Mouse (Mus musculus) embryonic stem cell, embryonic (primary cell): ENCODE measurements around the gene Nsmce3.

Experiments
- CTCF ChIA-PET, 4 experiments: fragments of 300-600 bp in 2 of 4; fragments of 350-600 bp in 2 of 4; sonication (Branson Sonifier 250); formaldehyde crosslinking; loops; one replicate each; lab custom pipeline; 2022; ENCODE audit warnings: inconsistent platforms in 2 of 4; lab: Charles Lee
- POLR2A ChIA-PET, 4 experiments: fragments of 300-600 bp in 2 of 4; fragments of 350-600 bp in 2 of 4; sonication (Branson Sonifier 250); formaldehyde crosslinking; loops; one replicate each; lab custom pipeline; 2022; ENCODE audit warnings: antibody characterized with exemption in 4 of 4, inconsistent platforms in 1 of 4; lab: Charles Lee

Gene Nsmce3

DNA sequence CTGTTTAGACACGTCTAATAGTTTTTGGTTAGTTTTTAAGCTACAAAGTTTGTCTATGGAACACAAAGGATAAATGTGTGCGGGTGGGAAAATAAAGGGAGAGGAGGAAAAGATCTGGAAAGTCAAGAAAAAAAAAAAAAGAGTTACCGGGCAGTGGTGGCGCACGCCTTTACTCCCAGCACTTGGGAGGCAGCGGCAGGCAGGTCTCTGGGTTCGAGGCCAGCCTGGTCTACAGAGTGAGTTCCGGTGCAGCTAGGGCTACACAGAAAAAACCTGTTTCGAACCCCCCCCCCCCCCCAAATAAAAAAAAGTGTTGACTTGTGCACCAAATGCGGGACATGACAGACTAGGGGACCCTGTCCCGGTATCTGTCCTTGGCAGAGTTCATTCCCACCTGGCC is 469 bp upstream of the Nsmce3 start:
- CTCF ChIA-PET = interaction anchor here in 3 of 4 experiments (0.7 to 1.5 kb wide), 8 partner anchors 33 to 832 kb away, joined by 3 to 7 read pairs (median 5); no protein-coding TSS in a partner anchor
- POLR2A ChIA-PET = interaction anchor here (0.7 to 3.4 kb wide), 74 partner anchors 8 to 934 kb away, joined by 3 to 47 read pairs (median 4); partner anchors contain the start of genes Fan1 (in 1 of the 4), Mcee (in 1 of the 4), Mphosph10 (in 1 of the 4) and Tarsl2 (in 1 of the 4)

DNA sequence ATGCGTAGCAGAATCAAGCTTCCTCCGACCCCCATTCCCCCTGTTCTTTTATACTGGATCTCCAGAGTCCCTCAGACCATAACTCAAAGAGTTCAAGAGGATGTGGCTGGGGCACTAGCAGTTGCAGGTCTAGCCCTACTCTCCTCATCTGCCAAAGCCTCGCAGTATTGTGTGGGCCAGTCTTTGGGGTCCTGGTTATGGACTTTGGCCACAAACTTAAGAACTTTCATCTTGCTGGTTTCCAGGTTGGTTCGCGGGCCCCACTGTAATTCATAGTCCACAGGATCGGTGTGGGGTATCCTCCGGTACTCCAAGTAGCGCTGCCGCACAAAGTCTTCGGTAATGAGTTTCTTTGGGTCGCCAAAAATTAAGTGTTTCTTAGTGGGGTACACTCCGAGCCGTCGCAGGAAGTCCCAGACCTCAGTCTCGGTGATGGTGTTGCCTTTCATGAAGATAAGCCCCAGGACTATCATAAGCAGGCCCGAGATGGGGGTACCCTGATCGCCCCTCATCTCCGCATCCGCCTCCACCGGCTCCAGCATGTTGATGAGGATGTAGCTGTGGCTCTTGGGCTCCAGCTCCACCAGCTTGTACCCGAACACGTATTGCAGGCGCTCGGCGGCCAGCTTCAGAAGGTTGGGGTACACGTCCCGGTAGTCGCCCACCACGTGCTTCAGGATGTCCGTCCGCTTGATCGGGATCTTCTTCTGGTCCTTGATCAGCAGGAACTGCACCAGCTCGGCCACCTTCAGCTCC is 632 bp downstream of the Nsmce3 start:
- ChIA-PET POLR2A (interaction anchor here (0.5 to 3.4 kb wide), 73 partner anchors 8 to 985 kb away, joined by 3 to 47 read pairs (median 4); partner anchors contain the start of genes Fan1 (in 1 of the 4), Mcee (in 1 of the 4), Mphosph10 (in 1 of the 4) and Tarsl2 (in 1 of the 4)), CTCF (interaction anchor here (0.6 to 1.5 kb wide), 8 partner anchors 31 to 833 kb away, joined by 3 to 11 read pairs (median 4); no protein-coding TSS in a partner anchor)

DNA sequence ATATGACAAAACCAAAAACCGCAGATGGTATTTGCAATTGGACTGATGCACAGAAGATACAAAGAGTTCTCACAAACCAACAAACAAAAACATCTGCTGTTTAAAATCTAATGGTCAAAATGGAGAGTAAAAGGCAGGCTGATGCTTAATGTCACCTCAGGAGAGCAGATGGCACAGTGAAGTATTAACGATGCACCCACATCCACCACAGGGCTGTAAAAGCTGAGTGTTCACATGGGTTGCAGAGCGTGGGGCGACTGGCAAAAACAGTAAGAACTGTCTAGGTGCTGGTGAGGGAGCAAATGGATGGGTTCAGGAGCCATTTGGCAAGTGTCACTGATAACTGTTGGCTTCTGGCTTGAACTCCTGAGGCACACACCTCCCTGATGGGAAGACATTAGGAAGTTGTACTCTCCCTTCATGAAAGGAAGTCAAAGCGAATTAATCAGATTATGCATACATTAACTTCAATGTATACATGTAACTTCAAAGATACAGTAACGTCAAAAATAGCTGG is 3.2 kb downstream of the Nsmce3 start:
- POLR2A ChIA-PET = interaction anchor here in 1 of 4 experiments (1.0 kb wide), 1 partner anchor 11 kb away, joined by 4 read pairs; no protein-coding TSS in a partner anchor
- CTCF ChIA-PET = no interaction called here

DNA sequence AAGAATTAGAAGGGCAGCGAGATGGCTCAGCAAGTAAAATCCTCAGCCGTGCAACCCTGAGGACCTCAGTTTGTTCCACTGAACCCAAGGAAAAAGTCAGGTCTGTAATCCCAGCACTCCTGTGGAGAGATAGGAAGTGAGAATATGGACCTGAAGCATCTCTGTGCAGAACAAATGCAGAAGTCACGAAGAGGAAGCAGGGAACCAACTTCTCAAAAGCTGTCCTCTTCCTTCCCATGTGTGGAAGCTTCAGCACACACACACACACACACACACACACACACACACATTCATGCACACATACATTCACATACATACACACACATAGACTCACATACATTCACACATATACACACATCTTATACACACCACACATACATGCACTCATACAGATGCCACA is 9.3 kb downstream of the Nsmce3 start:
- ChIA-PET POLR2A (interaction anchor here in 3 of 4 experiments (0.9 to 2.6 kb wide), 3 partner anchors 9 kb away, joined by 4 to 11 read pairs (median 5); partner anchors contain the start of gene Nsmce3 (in 2 of the 3)), CTCF (interaction anchor here in 1 of 4 experiments (0.6 kb wide), 1 partner anchor 54 kb away, joined by 3 read pairs; no protein-coding TSS in a partner anchor)

DNA sequence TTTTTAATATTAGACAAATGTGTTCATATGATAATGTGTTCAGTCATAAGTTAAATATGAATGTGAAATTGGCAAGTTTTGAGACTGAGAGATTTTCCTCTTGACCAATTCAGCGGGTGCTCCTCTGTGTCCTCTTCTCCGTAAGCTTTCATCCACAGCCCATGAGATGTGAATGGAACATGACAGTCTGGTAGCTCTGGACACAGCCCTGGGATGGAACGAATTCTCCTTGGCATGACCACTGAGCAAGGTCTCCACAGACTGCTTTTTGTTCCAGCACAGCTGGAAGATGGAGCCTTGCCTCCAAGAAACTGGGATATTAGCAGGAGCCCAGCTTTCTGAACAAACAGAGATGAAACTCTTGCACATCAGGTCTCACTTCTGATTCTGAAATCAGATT is 9.8 kb downstream of the Nsmce3 start:
- ChIA-PET POLR2A (interaction anchor here in 3 of 4 experiments (0.6 to 2.6 kb wide), 4 partner anchors 9 to 10 kb away, joined by 3 to 11 read pairs (median 6); partner anchors contain the start of gene Nsmce3 (in 2 of the 3)), CTCF (no interaction called here)

DNA sequence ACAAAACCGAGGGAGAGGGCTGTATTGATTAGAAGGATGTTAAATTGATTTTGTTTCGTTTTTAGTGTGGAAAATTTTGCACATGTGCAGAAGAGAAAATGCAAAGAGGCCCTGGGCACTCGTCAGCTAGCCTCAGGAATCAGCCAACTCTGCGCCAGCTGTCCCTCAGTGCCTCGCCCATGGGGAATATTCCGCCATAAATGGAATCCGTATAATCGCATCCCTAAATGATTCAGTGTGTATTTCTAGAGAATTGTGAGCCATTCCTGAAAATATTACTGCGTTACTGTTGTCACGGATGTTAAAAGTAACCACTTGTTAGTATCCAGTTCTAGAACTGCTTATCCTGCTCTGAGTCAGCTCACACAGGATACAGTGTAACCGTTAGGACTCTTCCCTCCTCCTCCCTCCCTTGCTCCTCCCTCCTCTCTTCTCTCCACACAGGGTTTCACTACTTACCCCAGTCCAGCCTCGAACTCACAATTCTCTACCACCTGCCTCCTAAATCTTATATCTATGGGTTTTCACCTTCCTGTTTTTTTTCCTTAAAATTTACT is 16.2 kb downstream of the Nsmce3 start:
- ChIA-PET POLR2A (interaction anchor here in 2 of 4 experiments (1.2 to 1.3 kb wide), 2 partner anchors 16 kb away, joined by 3 to 4 read pairs; partner anchors contain the start of gene Nsmce3 (in 2 of the 2)), CTCF (no interaction called here)

DNA sequence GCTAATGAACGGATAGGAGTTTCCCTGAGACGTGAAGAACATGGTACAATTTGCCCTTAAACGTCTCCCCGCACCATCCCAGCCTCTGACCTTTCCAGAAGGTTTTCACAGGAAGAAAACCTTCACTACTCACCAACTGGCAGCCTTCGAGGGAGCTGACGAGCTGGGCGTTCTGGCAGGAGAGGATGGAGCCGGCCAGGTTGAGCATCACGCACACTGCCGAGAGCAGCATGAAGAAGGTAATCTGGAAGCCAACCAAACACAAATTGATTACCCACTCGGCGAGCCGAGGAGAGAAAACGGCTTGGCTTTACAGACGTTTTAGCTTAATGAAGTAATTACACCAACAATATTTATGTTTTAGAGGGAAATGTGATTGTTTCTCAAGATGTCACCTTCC is 16.8 kb downstream of the Nsmce3 start:
- ChIA-PET POLR2A (interaction anchor here in 1 of 4 experiments (1.2 kb wide), 1 partner anchor 17 kb away, joined by 4 read pairs; the partner anchor contains the start of gene Nsmce3), CTCF (interaction anchor here in 1 of 4 experiments (0.6 kb wide), 1 partner anchor 16 kb away, joined by 3 read pairs; no protein-coding TSS in a partner anchor)

DNA sequence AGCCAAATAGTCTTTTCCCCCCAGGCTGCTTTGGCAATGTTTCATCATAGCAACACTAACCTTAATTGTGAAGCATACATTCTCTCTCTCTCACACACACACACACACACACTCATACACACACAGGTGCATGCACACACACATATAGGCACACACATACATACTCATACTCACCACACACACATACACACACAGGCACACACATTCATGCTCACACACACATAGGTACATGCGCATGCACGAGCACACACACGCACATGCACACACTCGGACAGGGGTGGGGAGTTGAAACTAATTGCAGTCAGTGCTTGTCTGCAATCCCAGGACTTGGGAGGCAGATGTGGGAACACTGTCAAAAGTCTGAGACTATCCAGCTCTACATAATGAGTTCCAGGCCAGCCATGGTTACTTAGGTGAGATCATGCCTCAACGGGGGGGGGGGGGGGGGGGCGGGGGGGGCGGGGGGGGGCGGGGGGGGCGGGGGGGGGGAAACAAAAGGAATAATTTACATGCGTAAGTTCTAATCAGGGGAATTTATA is 17.3 kb downstream of the Nsmce3 start:
- POLR2A ChIA-PET = interaction anchor here in 2 of 4 experiments (0.9 to 1.2 kb wide), 2 partner anchors 17 to 18 kb away, joined by 3 to 4 read pairs; partner anchors contain the start of gene Nsmce3 (in 2 of the 2)
- CTCF ChIA-PET = interaction anchor here in 2 of 4 experiments (0.6 kb wide), 2 partner anchors 10 to 16 kb away, joined by 3 read pairs; no protein-coding TSS in a partner anchor

DNA sequence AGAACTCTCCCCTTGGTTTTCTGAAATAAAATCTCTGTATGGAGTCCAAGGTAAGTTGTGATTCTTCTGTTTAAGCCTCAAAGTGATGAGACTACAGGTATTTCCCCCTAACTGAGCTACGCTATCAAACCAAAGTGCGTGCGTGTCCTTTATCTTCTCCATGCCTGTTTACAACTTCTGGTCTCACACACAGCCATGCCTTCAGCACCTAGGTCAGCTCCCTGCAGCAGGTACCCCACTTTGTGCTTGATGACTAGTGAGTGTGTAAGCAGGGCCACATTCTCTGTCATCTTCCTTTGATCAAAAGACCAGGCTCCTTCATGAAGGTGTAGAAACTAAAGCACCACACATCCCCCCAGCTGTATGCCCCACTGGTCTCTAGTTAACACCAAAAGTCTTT is 22.0 kb downstream of the Nsmce3 start:
- CTCF ChIA-PET = interaction anchor here in 3 of 4 experiments (0.6 to 1.3 kb wide), 4 partner anchors 11 to 467 kb away, joined by 3 to 5 read pairs (median 4); no protein-coding TSS in a partner anchor
- POLR2A ChIA-PET = interaction anchor here in 3 of 4 experiments (0.5 to 1.9 kb wide), 6 partner anchors 10 to 353 kb away, joined by 3 to 7 read pairs (median 4); partner anchors contain the start of gene Nsmce3 (in 2 of the 3)

DNA sequence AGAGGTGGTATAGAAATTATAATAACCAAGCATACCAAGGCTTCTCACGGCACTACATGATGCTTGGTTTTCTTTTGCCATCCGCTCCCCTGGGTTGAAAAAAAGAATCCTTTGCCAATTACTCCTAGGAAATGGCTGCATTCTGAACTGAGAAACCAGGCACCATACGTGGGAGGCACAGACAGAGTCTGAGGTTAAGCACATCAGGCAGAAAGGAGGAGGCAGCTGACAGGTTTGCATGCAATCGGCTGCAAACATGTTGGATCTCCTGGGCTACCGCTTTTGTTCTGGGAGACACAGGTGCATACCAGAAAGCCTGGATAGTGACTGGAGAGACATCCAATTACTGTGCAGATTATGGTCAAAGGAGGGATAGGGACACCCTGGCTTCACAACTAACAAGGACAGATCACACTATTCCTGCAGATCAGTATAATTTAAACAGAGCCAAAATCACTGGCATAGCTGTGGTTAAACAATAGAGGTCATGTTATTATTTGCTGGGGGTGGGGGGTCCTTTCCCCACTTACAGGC is 25.4 kb downstream of the Nsmce3 start:
- ChIA-PET CTCF (no interaction called here), POLR2A (no interaction called here)

DNA sequence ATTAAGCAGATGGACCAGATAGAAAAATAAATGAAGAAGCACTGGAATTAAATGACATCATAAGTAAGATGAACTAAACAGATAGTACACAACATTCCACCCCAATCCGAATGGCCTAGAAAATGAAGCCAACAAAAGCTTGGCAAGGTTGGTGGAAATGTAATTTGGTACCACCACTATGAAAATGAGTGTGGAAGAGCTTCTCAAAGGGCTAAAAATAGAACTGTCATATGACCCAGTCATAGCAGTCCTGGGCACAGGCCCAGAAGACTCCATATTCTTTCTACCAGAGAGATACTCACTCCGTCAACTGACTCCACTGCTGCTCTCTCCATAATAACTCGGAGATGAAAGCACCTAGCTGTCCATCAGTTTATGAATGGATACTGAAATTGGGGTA is 26.7 kb downstream of the Nsmce3 start:
- POLR2A ChIA-PET = interaction anchor here in 2 of 4 experiments (0.8 to 1.2 kb wide), 3 partner anchors 26 to 27 kb away, joined by 3 read pairs; partner anchors contain the start of gene Nsmce3 (in 2 of the 2)
- CTCF ChIA-PET = interaction anchor here in 1 of 4 experiments (0.5 kb wide), 1 partner anchor 504 kb away, joined by 3 read pairs; no protein-coding TSS in a partner anchor

DNA sequence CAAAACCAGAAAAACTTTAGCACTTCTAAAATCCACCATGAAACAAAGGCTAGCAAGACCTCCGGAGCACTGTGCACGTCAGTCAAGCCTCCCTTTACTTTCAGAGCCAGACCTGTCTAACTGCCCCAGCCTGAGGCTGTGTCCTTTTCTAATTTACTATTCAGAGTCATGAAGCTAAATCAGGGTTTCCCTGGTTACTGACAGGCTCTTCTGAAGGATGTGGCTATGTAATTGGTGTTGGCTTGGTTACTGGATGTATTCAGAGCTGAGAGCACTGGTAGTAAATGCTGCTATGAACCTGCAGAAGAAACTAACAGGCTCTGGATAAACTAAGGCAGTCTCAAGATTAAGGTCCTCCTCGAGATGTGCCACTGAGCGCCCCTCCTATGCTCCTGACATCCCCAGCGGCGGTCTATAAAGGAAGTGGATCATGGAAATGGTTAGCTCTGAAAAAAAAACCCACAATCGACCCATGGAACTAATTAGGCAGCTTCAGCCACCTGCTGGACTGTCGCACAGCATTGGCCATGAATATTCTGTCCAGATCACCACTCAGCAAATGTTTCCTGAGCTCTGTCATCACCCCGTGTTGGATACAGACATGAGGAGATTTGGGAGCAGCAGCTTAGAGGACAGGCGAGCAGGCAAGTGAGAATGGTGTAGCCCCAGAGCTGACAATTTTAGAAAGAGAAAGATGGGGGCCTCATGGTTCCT is 31.7 kb downstream of the Nsmce3 start:
- CTCF ChIA-PET = interaction anchor here in 3 of 4 experiments (0.6 to 2.2 kb wide), 9 partner anchors 9 to 659 kb away, joined by 3 to 14 read pairs (median 5); partner anchors contain the start of gene Nsmce3 (in 2 of the 3)
- POLR2A ChIA-PET = interaction anchor here in 3 of 4 experiments (0.6 to 5.5 kb wide), 15 partner anchors 10 to 856 kb away, joined by 3 to 49 read pairs (median 4); partner anchors contain the start of genes Nsmce3 (in 3 of the 3), Mcee (in 1 of the 3) and Mphosph10 (in 1 of the 3)

DNA sequence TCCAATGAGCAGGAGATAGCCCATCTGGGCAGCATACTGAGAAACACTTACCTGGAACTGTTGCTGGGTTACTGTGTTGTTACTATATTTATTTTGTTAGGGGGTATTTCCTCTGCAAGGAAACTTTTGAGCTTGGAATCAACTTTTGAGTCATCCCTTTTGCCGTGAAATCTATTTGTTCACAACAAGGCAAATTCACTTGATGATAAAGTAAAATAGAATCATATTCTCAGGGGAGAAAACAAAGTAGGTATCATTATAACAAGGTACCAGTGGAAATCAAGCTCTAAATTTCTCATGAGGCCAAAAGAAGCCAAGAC is 32.3 kb downstream of the Nsmce3 start:
- ChIA-PET CTCF (interaction anchor here (0.6 to 2.2 kb wide), 13 partner anchors 10 to 233 kb away, joined by 3 to 14 read pairs (median 4); partner anchors contain the start of gene Nsmce3 (in 2 of the 4)), POLR2A (interaction anchor here (0.6 to 5.5 kb wide), 19 partner anchors 10 to 856 kb away, joined by 3 to 49 read pairs (median 4); partner anchors contain the start of genes Nsmce3 (in 3 of the 4), Mcee (in 1 of the 4), Mphosph10 (in 1 of the 4) and Mtmr10 (in 1 of the 4))

DNA sequence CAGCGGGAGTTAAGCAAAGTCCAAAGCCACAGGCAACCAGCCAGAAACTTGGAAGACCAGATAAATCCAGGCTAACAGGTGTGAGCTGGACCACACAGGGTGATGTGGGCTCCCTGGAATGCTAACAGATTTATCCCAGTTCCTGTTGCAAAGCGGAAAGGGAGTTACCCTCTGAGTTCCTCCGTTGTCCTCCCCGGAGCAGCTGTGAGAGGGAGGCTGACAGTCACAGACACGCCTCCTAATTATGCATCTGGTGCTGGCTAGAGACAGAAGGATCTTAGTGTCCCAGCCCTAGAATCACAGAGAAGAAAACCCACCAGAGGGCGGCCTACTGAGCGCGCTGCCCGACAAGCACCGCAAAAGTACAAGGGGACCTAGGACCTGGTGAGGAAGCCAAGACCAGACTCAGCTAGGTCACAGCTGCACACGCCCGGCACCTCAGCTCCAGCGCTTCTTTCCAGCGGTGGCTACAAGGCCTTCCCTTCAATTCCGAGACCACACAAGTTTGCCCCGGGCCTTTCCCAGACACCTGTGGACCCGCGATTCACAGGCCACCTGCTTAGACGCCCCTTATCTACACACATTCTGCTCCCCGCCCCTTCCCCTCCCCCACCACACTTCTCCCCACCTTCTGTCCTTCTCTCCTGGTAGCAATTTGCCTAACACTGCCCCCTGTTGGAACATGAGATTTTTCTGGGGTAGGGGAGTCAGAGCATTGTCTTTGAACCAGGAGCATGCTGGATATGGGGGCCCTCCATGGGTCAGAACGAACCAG is 32.8 kb downstream of the Nsmce3 start:
- ChIA-PET POLR2A (interaction anchor here (0.6 to 5.5 kb wide), 29 partner anchors 9 to 814 kb away, joined by 3 to 49 read pairs (median 4); partner anchors contain the start of genes Nsmce3 (in 4 of the 4), Mcee (in 2 of the 4), Mphosph10 (in 2 of the 4) and Mtmr10 (in 1 of the 4)), CTCF (interaction anchor here (0.6 to 2.2 kb wide), 16 partner anchors 9 to 476 kb away, joined by 3 to 14 read pairs (median 4); partner anchors contain the start of gene Nsmce3 (in 2 of the 4))

DNA sequence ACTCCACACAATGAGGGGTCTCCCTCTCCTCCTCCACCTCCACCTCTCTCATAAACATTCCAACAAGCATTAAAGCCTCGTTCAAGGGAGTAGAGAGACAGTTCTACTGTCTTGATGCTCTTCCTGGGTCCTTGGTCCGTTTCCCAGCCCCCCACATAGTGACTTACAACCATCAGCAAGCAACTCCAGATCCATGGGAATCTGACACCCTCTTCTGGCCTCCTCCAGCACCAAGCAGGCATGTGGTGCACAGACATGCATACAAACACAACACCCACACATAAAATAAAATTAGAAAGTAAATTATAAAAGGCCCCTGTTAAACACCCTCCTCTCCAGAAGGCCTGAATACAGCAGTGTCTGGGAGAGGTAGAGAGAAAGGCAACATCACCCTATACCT is 33.5 kb downstream of the Nsmce3 start:
- ChIA-PET CTCF (interaction anchor here (0.6 to 2.2 kb wide), 13 partner anchors 8 to 475 kb away, joined by 3 to 14 read pairs (median 4); partner anchors contain the start of gene Nsmce3 (in 1 of the 4)), POLR2A (interaction anchor here (0.8 to 5.5 kb wide), 19 partner anchors 8 to 805 kb away, joined by 3 to 49 read pairs (median 7); partner anchors contain the start of genes Nsmce3 (in 4 of the 4), Mcee (in 1 of the 4), Mphosph10 (in 1 of the 4) and Tarsl2 (in 1 of the 4))
